Mouse (Mus musculus): ENCODE measurements around the gene Tmcc1.
"Not testable (repeated sequence)": the region's sequence is repeated elsewhere in the genome, so short reads cannot be mapped to it uniquely, and the experiment has no call there.

Gene Tmcc1

DNA sequence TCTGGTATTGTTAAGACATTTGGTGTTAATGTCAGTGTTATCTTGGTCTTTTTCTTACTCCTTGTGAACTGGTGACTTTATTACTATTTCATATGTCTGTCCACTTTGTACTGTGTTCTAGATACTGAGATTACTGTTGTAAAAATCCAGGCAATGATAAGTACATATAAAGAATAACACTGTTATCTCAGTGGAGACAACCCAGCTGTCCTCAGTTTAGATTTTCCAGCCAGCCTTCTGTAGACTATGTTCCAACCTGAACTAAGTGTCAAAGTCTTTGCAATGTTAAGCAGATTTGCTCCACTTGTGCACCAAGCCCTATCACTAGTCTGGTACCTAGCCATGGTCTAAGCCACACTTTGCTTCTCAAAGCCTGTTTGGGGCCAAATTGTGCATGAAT, 118.4 kb downstream of the Tmcc1 start:
- DNase-seq (ENCODE audit: low spot score): no peak

DNA sequence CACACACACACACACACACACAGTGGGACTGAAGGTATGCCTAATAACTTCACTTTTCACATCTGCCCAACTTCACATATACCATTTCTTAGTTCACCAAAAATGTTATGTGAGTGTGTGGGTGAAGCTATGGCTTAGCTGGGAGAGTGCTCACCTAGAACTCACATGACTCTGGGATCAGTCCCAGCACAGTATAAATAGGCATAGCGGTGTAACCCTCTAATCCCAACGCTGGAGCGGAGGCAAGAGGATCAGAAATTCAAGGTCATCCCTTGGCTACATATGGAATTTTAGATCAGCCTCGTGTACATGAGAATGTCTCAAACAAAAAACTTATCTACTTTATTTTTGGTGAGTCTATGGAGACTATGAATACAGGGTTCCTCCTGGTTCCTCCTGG, 119.7 kb downstream of the Tmcc1 start:
- DNase-seq (ENCODE audit: low spot score): no peak

DNA sequence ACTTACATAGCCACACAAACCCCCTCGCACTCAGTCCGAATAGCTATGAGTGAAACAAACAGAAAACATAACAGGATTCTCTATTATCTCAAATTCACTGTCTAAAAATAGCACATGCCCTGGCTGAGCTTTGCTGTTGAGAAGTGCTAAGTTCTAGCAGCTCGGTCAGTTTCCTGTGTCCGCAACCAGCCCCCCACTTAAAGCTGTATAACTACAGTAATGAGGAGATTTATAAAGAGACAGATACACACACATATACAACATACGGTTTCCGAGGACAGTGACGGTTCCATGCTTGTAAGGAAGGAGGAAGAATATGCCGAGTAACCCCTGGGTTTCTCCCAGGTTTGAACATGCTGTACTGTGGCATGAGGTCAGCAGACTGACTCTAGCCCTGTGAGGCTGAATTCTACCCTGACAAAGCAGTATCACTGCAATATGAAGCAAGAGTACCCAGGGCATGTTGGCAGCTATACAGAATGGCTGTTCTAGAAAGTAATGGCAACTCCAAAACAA, 120.5 kb downstream of the Tmcc1 start:
- DNase-seq (ENCODE audit: low spot score): no peak

- no peak for DNase-seq (ENCODE audit: low spot score)
Measured at GRCm38 (mm10) chr6:116072221-116072745, 121.0 kb downstream of the Tmcc1 start.

DNA sequence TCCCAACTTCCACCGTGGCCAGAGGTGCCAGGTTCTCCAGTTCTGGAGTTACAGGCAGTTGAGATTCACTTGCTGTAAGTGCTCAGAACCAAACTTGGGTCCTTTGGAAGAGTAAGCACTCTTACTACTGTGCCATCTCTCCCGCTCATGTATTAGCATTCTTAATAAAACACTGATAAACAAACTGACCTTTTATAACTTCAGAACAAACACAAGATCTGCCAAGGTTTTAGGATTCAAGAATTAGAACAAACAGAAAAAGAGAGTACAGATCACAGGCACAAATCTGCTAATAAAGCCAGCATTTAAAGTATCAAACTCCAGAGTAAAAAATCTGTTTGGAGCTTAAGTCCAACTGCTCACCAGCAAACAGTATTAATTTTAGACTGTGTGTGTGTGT, 121.5 kb downstream of the Tmcc1 start:
- DNase-seq (ENCODE audit: low spot score): no peak

DNA sequence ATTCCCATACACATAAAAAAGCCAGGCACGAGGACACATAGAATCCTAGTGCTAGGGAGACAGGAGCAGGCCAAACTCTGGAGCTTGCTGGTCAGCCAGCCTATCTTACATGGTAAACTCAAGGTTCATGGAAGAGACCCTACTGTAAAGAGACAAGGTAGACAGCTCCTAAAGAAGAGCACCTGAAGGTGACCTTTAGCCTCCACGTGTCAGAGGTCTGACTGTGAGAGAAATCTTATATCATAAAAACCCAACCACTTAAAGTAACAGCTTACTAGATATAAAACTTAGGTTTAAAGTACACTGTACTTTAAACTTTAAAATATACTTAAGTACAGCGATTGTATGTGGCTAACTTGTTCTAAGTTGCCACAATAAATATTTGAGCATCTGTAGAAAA, 122.7 kb downstream of the Tmcc1 start:
- no peak for DNase-seq (ENCODE audit: low spot score)

DNA sequence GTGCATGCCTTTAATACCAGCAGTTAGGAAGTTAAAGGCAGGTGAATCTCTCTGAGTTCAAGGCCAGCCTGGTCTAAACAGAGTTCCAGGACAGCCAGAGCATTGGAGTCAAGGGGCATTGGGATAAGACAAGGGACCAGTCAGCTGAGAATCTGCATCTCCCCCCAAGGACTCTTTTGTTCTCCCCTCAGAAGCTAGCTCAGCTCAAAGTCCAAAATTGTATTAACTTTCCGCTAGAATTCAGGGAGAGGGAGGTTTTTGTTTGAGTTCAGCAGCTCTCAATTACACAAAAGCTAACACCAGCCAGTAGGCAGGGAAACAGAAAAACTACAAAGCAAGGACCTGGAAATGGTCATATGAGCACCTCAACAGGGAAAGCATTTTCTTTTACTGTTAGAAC, 129.8 kb downstream of the Tmcc1 start:
- no peak for DNase-seq (ENCODE audit: low spot score)

DNA sequence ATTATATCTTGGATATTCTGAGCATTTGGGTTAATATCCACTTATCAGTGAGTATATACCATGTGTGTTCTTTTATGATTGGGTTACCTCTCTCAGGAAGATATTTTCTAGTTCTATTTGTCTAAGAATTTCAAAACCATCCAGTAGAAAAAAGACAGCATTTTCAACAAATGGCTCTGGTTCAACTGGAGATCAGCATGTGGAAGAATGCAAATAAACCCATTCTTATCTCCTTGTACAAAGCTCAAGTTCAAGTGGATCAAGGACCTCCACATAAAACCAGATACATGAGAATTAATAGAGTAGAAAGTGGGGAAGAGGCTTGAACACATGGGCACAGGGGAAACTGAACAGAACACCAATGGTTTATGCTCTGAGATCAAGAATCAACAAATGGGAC, 133.7 kb downstream of the Tmcc1 start:
- DNase-seq (ENCODE audit: low spot score): not testable (repeated sequence)

- DNase-seq (ENCODE audit: low spot score): no peak
Measured at GRCm38 (mm10) chr6:116058541-116059300, 134.6 kb downstream of the Tmcc1 start.

- peak; percentile 48 for DNase-seq (ENCODE audit: low spot score)
Measured at GRCm38 (mm10) chr6:116056676-116057264, 136.5 kb downstream of the Tmcc1 start.

- no peak for DNase-seq (ENCODE audit: low spot score)
Measured at GRCm38 (mm10) chr6:116055766-116056165, 137.5 kb downstream of the Tmcc1 start.

DNA sequence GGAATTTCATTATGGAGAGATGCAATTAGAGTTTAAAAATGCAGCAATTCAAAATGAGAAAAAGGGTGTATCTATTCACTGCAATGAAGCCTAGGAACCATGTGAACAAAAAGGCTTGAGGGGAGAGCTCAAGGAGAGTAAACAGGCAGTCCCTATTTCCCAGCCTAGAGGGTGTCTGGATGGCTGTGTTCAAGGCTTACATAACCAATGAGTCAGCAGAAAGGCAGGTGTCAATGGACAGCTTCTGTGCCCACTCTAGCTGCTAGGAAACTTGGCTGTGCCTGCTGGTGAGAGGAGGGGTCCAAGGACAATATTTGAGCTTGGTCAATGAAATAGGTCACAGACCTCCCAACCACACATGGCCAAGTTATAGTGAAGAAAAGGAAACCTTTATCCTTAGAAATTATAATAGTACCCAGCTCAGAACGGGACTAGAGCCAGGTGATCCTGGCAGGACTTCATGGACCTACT, 138.2 kb downstream of the Tmcc1 start:
- no peak for DNase-seq (ENCODE audit: low spot score)

- DNase-seq (ENCODE audit: low spot score): no peak
Measured at GRCm38 (mm10) chr6:116047896-116048295, 145.4 kb downstream of the Tmcc1 start.

GRCm38 (mm10) chr6:116047366-116047765, 145.9 kb downstream of the Tmcc1 start:
- DNase-seq (ENCODE audit: low spot score): no peak

- no peak for DNase-seq (ENCODE audit: low spot score)
Measured at GRCm38 (mm10) chr6:116044039-116044438, 149.2 kb downstream of the Tmcc1 start.

GRCm38 (mm10) chr6:116038222-116038621, 155.1 kb downstream of the Tmcc1 start:
- DNase-seq (ENCODE audit: low spot score): no peak

- DNase-seq (ENCODE audit: low spot score): no peak
Measured at GRCm38 (mm10) chr6:116037281-116037831, 155.9 kb downstream of the Tmcc1 start.

DNA sequence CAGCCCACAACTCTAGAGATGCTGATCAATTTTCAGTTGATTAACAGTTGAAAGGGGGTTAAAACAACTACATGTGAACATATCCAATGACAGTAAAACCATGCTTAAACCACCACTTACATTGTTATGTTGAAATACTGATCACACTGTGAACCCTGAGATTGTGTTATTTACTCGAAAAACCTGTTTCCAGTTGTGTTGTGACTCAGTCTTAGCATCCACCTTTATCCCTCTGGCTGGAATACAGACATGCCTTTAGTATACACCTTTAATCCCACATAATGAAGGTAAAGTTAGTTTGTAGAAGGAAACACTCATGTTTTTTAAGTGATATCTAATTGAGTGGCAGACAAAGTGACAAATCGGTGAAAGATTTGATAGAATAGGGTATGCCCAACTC, 156.7 kb downstream of the Tmcc1 start:
- DNase-seq (ENCODE audit: low spot score): no peak

DNA sequence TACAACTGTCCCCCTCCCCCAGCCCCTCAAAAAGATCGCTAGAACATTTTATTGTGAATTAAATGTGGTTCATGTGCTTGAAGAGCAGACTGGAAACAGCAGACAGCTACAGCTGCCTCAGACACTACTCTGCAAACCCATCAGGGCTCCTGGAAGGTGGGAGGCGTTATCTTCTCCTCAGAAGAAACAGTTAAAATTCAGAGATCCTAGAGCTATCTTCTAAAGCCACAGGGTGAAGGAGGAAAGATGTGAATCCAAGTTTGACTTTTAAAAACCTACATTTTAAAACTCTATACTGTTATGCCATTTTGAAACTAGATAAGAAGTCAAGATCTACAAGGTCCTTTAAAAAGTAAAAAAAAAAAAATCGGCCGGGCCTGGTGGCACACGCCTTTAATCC, 162.2 kb downstream of the Tmcc1 start:
- DNase-seq (ENCODE audit: low spot score): no peak

- no peak for DNase-seq (ENCODE audit: low spot score)
Measured at GRCm38 (mm10) chr6:116024666-116025065, 168.6 kb downstream of the Tmcc1 start.

DNA sequence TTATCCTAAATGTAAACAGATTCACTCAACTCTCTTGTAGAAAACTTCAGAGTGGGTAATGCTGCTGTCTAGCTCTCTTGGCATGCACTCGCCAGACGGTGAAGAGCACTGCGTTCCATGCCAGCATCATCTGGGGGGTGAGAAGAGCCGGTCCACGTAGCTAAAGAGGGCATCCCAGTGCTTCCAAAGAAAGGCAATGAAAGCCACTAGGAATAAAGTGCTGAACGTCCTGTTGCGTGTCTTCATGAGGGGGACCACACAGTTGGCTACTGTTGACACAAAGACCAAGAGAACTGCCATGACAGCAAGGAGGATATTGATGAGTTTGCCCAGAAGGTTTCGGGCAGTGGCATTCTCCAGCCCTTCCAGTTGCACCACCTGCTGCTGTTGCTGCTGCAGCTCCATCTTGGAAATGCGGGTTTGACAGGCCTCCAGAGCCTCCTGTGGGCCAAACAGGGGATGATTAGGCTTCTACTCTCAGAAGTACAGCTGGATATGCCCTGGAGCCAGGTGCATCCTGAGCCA, 171.3 kb downstream of the Tmcc1 start:
- no peak for DNase-seq (ENCODE audit: low spot score)

DNA sequence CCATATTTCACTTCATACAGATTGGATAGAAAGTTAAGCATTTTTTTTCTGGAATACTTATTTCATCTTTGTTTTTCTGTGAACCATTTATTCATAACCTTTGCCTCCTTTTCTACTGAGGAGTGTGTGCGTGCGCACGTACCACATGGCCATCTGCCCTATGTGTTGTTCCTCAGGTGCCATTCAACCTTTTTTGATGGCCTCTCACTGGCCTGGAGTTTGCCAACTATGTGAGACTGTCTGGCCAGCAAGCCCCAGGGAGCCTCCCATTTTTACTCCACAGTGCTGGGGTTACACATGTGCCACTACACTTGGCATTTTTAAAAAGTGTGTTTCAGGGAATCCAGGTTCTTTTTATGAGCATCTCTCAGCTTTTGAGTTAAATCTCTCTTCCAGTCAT, 177.4 kb downstream of the Tmcc1 start:
- no peak for DNase-seq (ENCODE audit: low spot score)

DNA sequence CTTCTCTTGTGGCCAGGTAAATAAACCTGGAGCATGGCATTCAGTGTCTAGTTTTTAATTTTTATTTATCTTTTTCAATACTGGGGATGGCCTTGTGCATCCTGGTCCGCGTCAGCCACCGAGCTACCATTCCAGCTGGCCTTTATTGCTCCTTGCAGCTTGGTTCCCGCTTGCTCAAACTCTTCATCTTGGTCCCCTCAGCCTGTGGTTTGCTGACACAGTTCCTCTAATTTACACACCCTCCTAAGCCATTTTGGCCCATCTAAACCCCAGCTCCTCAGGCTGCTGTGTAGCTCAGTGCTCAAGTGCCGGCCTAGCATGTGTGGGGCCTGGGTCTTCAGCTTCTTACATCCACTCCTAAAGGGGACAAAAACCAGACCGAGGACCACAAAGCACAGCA, 179.2 kb downstream of the Tmcc1 start:
- DNase-seq (ENCODE audit: low spot score): no peak
